Mouse (Mus musculus) ES-E14 (cell line): Measurements from ENCODE around the gene Apon. TPM values are rescaled to one million over a fixed set of nuclear protein-coding genes. Genes with fewer than 3 reads are reported as not detected.
A peak's percentile ranks its signal among the peaks of the same experiment; 100 is the strongest.

Experiments used
- DNase-seq: peaks from one replicate; pipeline ENCODE4 v3.0.0-alpha.2; 2013; ENCODE audit warnings: low read depth, low spot score
- H3K27ac ChIP-seq: 2 replicates; pipeline ENCODE4 v1.5.1; 2012; ENCODE audit warnings: low read depth, mild to moderate bottlenecking, low read length, moderate library complexity, mixed read lengths; ENCODE audit not compliant: poor library complexity, insufficient read depth, severe bottlenecking
- H3K36me3 ChIP-seq: 2 replicates; pipeline ENCODE4 v1.6.1; 2012; ENCODE audit warnings: mild to moderate bottlenecking, low read length, moderate library complexity, mixed read lengths; ENCODE audit not compliant: control insufficient read depth, poor library complexity, insufficient read depth, severe bottlenecking
- H3K4me1 ChIP-seq, 2 experiments: fragments of 150-350 bp in 1 of 2; sonication (generic) in 1 of 2; 2 replicates each; pipeline ENCODE4 v1.6.1; 2012; ENCODE audit warnings: low read length in 2 of 2, mild to moderate bottlenecking in 1 of 2, mixed read lengths in 1 of 2; ENCODE audit not compliant: control insufficient read depth in 2 of 2, insufficient read depth in 2 of 2, poor library complexity in 1 of 2
- H3K4me3 ChIP-seq, 2 experiments: fragments of 150-350 bp in 1 of 2; sonication (generic) in 1 of 2; 2 replicates each; pipeline ENCODE4 v1.5.1; 2012; ENCODE audit warnings: low read length in 2 of 2, low read depth in 1 of 2, mild to moderate bottlenecking in 1 of 2, mixed read lengths in 1 of 2; ENCODE audit not compliant: insufficient read depth in 1 of 2, poor library complexity in 1 of 2, severe bottlenecking in 1 of 2
- H3K9ac ChIP-seq: 2 replicates; pipeline ENCODE4 v1.6.1; 2012; ENCODE audit warnings: low read depth, mild to moderate bottlenecking, low read length, mixed read lengths; ENCODE audit not compliant: poor library complexity, insufficient read depth, severe bottlenecking
- H3K9me3 ChIP-seq: fragments of 150-350 bp; sonication (generic); 2 replicates; pipeline ENCODE4 v1.6.1; 2012; ENCODE audit warnings: low read depth, mild to moderate bottlenecking, low read length; ENCODE audit not compliant: control insufficient read depth, insufficient read depth
- CHD2 ChIP-seq: IDR thresholded peaks from 2 replicates; pipeline ENCODE4 v1.6.1; 2014; ENCODE audit warnings: mild to moderate bottlenecking, low read depth, low read length, inconsistent platforms
- HCFC1 ChIP-seq: IDR thresholded peaks from 2 replicates; pipeline ENCODE4 v1.6.1; 2012; ENCODE audit warnings: low read length, inconsistent platforms, borderline replicate concordance; ENCODE audit not compliant: insufficient read depth
- MAFK ChIP-seq: IDR thresholded peaks from 2 replicates; pipeline ENCODE4 v1.6.1; 2014; ENCODE audit warnings: mild to moderate bottlenecking, low read depth, low read length, inconsistent platforms; ENCODE audit not compliant: insufficient read depth
- ZC3H11A ChIP-seq: IDR thresholded peaks from 2 replicates; pipeline ENCODE4 v1.6.1; 2012; ENCODE audit warnings: low read depth, mild to moderate bottlenecking, inconsistent platforms, low read length, borderline replicate concordance
- ZNF384 ChIP-seq: IDR thresholded peaks from 2 replicates; pipeline ENCODE4 v1.6.1; 2012; ENCODE audit warnings: low read depth, low read length, inconsistent platforms
- in situ Hi-C, 2 experiments: fragments of 600-800 bp; cut with MboI; formaldehyde crosslinking; loops; one replicate each; pipeline ENCODE4 v1.15.1; 2025; ENCODE audit warnings: low sequenced_read_pairs in 2 of 2, inconsistent platforms in 1 of 2; ENCODE audit not compliant: unreplicated experiment in 2 of 2
- total RNA-seq: library from RNA; depleted of rRNA; stranded (reverse); fragments of 300-350 nt; gene quantifications from 2 replicates; pipeline ENCODE4 v1.2.3, GENCODE M21; 2012

Gene Apon
- total RNA-seq, 1 experiment: 0.31 TPM

DNA sequence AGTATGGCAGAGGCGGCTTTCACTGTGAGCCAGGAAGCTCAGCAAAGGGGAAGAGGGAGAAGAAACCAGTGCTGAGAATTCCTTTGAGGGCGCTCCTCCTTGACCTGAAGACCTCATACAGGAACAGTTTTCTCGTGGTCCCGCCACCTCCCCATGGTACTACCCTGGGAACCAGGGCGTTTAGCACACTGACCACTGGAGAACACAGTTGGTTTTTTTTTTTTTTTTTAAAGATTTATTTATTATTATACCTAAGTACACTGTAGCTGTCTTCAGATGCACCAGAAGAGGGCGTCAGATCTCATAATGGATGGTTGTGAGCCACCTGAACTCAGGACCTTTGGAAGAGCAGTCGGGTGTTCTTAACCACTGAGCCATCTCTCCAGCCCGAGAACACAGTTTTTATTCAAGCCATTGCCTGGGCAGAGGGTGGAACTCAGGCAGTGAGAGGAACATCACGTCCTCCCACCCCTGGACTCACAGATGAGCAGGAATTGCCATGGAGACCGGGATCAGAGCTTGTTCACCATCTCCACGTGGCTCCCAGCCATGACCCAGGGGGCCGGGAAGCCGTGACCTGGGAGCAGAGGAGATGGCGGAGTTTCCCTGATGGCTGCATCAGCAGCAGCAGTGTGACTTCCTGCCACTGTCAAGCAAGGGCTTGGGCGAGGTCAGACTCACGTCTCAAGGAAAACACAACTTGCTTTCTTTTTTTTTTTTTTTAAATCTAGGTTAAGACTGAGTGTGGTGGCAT lies 32.2 kb upstream of the Apon start:
- Histone ChIP-seq H3K4me3 (no peak overlapping the region), H3K9me3 (no peaks in the 10 kb centered on the region), H3K9ac (peak overlapping the region; percentile 22; the same call in 1 of the 2 replicates), H3K4me1 (peaks cover 0 to 18% of the 10 kb centered on the region in 2 experiments; a peak in 2 of 4 replicates), H3K36me3 (no peaks in the 10 kb centered on the region), H3K27ac (no peak overlapping the region)
- no peak for DNase-seq
- no peak for TF ChIP-seq MAFK
- peak; percentile 68; the same call in 1 of the 2 replicates for TF ChIP-seq ZNF384
- TF ChIP-seq ZC3H11A: no peak
- no peak for TF ChIP-seq CHD2
- TF ChIP-seq HCFC1: no peak
- in situ Hi-C loops: no loop called here

- H3K9me3 ChIP-seq: no peaks in the 10 kb centered on the region
- no peaks in the 10 kb centered on the region for H3K36me3 ChIP-seq
- no peak overlapping the region for H3K4me3 ChIP-seq
- TF ChIP-seq HCFC1 (no peak), MAFK (no peak), CHD2 (no peak), ZC3H11A (no peak), ZNF384 (no peak)
- in situ Hi-C loops: no loop called here
- H3K9ac ChIP-seq: no peak overlapping the region
- no peak overlapping the region for H3K27ac ChIP-seq
- peaks cover 0 to 20% of the 10 kb centered on the region in 2 experiments; a peak in 2 of 4 replicates for H3K4me1 ChIP-seq
- no peak for DNase-seq
Measured at GRCm38 (mm10) chr10:128225064-128225463, 28.8 kb upstream of the Apon start.

GRCm38 (mm10) chr10:128225538-128225937 lies 28.4 kb upstream of the Apon start, which contains the start of gene Mip:
Mip (plus strand) TSS chr10:128225838.
- in situ Hi-C loops: no loop called here
- Histone ChIP-seq H3K9ac (peak within 1 kb of the TSS; percentile 26; the same call in 1 of the 2 replicates), H3K27ac (no peak within 1 kb of the TSS), H3K9me3 (no peaks in the 10 kb centered on the region), H3K36me3 (no peaks in the 10 kb centered on the region), H3K4me1 (peaks cover 0 to 21% of the 10 kb centered on the region in 2 experiments; a peak in 2 of 4 replicates), H3K4me3 (peak within 1 kb of the TSS; percentile 43 to 50)
- DNase-seq: no peak
- TF ChIP-seq CHD2: no peak
- no peak for TF ChIP-seq ZC3H11A
- no peak for TF ChIP-seq ZNF384
- no peak for TF ChIP-seq HCFC1

DNA sequence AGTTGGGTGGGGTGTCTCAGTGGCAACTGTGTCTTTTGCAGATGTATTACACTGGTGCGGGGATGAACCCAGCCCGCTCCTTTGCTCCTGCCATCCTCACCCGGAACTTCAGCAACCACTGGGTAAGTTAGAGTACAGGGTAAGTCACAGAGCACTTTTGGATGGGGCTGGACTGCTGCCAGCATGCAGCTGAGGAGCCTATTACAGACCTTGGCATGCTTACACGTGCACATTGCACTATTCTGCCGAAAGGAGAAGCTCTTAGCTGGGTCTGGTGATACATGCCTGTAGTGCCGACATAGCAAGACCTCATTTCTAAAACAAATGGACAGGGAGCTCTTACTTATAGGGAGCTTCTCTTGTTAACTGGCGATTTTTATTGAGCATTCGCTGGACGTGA lies 26.3 kb upstream of the Apon start:
- H3K4me1 ChIP-seq: peaks cover 0 to 20% of the 10 kb centered on the region in 2 experiments; a peak in 2 of 4 replicates
- no peak overlapping the region for H3K27ac ChIP-seq
- no peak overlapping the region for H3K9ac ChIP-seq
- no peak for DNase-seq
- H3K36me3 ChIP-seq: no peaks in the 10 kb centered on the region
- TF ChIP-seq CHD2 (no peak), MAFK (no peak), HCFC1 (no peak)
- in situ Hi-C loops: no loop called here
- no peaks in the 10 kb centered on the region for H3K9me3 ChIP-seq
- H3K4me3 ChIP-seq: no peak overlapping the region

DNA sequence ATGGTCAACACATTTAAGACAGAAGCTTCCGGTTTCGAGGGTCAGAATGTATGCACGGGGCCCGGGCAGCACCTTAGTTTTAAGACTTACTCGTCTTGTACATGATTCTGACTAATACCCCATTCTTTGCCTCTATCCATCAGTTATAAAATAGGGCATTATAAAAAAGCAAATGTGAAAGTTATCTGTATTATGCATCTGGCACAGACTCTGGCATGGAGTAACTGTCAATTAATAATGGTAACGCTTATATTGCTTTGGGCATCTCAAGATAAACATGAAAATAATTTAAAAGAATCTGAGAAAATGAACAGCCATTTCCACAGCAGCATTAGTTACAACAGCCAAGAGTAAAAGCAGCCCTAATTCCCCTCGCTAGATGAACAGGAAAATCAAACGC lies 25.9 kb upstream of the Apon start:
- peaks cover 0 to 20% of the 10 kb centered on the region in 2 experiments; a peak in 2 of 4 replicates for H3K4me1 ChIP-seq
- DNase-seq: no peak
- no peak overlapping the region for H3K4me3 ChIP-seq
- in situ Hi-C loops: no loop called here
- H3K36me3 ChIP-seq: no peaks in the 10 kb centered on the region
- H3K27ac ChIP-seq: no peak overlapping the region
- TF ChIP-seq ZNF384 (no peak), CHD2 (no peak), ZC3H11A (no peak), MAFK (no peak), HCFC1 (no peak)
- H3K9me3 ChIP-seq: no peaks in the 10 kb centered on the region
- H3K9ac ChIP-seq: no peak overlapping the region
